Mouse (Mus musculus) R1 (cell line): Measurements from ENCODE around the gene Carf.
A peak's percentile ranks its signal among the peaks of the same experiment; 100 is the strongest.
"Not testable (repeated sequence)": the region's sequence is repeated elsewhere in the genome, so short reads cannot be mapped to it uniquely, and the experiment has no call there.

Experiments used
- DNase-seq: peaks from one replicate; pipeline ENCODE4 v3.0.0-alpha.2; 2018; ENCODE audit warnings: low read depth, low spot score

Gene Carf

DNA sequence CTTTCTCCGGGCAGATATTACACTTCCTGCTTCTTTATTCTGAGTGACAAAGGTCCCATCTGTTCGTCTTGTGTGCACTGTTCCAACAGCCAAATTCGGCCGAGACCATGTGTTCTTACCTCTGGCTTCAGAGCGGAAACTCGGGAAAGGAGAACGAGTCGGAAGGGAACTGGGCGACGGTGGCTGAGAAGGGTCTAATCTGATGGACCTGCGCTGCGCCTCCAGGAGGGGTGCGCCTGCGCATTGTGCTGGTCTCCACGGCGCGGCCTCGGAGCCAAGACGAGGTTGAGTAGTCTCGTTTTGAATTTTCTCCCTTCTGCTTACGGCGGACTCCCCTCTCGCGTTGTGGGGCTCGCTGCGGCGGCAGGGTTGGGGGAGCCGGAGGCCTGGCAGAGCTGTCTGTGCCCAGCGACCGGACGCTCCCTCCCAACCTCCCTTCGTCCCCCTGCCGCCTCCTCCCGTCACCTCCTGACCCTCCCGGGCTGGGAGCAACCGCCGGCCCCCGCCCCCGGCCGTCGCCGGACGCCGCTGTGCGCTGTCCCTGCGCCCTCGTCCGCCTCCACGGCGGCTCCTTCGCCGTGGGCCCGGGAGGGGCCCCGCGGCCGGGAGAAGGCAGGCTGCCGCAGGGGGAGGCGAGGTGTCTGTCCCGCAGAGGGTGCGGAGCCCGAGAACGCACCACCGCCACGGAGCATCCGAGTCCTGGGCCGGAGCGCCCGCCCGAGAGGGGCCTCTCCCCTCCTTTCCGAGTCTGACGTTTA is at the start of gene Carf, which contains the start of gene Wdr12:
Gene Carf, plus strand, starts transcription at position 224 of the 758 bp plus-strand sequence.
Gene Wdr12, minus strand, starts transcription at position 622 of the 758 bp plus-strand sequence.
- peak; percentile 99 for DNase-seq

DNA sequence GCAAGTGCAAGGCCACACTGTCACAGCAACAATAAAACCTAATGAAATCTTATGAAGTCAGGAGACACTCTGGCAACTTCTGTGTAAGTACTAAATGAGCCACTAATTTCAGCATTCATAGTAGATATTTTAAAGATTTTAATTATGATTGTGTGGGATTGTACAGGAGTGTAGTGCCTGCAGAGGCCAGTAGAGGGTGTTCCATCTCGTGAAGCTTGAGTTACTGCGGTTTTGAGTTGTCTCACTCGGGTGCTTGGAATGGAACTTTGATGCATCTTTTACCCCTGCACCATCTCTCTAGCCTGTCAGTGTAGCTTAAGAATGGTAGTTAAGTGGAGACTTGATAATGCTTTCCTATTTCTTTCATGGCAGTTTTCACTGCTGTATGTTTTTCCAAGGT is 43.4 kb upstream of the Carf start:
- DNase-seq, result peak; percentile 47

DNA sequence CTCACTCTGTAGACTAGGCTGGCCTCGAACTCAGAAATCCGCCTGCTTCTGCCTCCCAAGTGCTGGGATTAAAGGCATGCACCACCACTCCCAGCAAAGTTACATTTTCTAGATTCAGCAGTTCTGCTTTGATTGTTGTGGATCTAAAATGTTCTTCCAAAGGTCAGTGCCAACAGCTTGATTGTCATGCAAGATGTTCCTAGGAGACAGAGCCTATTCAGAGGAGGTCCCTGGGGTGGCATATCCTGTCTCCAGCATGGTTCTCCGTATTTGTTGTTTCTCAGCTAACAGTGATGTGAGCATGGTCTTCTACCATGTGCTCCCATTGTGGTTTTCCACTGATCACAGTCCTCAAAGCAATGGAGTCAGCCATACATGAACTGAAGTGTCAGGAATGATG is 41.7 kb upstream of the Carf start:
- peak; percentile 93 for DNase-seq

DNA sequence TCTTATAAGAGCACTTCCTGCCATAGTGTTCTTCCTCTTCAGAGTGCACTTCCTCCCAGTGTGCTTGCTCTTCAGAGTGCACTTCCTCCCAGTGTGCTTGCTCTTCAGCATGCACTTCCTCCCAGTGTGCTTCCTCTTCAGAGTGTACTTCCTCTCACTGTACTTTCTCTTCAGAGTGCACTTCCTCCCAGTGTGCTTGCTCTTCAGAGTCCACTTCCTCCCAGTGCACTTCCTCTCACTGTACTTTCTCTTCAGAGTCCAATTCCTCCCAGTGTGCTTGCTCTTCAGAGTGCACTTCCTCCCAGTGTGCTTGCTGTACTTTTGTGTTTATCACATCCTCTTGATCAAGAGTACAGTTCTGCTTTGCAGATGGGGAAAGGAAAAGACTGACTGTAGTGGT is 27.3 kb upstream of the Carf start:
- DNase-seq, result not testable (repeated sequence)

DNA sequence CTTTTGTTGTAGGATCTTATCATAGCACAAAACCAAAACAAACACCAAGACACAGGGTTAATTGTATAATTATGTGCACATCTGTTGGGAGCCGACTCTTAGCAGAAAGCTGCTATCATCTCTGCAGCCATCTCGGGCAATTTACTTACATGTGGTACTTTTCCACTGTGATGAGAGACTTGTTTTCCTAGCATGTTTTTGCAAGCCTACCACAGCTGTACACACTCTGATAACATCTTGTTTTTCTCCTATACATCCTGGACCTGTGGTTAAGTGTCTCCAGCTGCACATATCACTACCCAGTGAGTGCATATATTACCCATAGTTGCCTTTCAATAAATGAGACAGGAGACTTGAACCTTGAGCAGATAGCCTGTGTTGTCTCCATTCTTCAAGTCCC is 23.1 kb upstream of the Carf start:
- no peak for DNase-seq

DNA sequence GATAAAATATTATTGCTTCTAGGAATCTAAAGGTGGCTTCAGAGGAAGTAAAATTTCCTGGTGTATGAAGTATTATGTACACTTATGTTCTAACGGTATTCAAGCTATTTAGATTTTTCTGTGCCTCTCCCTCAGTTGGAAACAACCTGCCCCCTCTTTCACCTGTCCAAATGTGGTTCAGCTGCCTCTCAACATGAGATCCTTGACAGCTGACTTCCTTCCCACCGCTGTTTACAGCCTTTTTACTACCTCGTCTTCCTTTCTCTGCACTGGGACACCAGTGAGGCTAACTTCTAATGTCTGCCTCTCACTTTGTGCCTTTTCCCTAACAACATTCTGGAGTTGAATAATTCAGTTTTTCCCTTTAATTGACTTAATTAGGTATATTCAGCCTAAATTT is 22.5 kb upstream of the Carf start:
- DNase-seq, result no peak

DNA sequence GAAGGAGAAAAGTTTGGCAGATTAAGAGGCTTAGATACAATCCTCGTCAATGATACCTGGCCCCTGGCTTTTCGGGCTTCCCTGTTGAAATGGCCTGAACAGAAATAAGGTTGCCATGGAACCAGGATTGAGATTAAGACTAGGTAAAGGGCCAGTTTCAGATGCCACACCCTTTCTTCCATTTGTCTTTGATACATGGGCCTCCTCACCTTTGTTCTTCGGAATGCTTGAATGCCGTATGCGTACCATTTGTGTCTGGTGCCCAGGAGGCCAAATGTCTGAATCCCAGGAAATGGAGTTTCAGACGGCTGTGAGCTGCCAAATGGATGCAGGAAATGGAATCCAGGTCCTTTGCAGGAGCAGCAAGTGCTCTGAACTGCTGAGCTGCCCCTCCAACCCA is 21.6 kb upstream of the Carf start:
- peak; percentile 82 for DNase-seq

DNA sequence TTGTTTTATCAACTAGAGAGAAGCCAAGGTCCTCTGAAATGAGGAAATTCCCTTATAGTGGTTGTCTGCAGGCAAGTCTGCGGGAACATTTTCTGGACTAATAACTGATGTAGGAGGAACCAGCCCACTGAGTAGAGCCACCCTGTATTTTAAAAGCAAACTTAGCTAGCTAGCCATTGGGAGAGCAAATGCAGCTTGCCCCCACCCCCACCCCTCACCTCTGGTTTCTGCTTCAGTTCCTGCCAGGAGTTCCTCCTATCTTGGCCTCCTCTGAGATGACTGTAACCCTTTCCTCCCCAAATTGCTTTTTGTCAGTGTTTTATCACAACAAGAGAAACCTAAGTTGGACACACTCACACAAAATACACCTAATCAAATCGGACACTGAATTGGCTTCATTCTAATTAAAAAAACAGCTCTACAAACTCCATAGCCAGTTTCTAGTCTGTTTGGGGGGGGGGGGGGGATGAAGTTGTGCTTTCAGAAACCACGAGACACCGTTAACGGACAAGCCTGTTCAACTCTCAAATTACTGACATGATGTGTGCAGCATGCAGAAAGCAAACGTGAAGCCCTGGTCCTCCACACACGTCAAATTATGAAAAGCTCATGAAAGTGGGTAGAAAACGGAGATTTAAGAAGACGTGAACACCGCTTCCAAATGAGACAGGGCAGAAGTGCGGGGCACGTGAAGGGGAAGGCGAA is 1.3 kb upstream of the Carf start:
- peak; percentile 51 for DNase-seq

DNA sequence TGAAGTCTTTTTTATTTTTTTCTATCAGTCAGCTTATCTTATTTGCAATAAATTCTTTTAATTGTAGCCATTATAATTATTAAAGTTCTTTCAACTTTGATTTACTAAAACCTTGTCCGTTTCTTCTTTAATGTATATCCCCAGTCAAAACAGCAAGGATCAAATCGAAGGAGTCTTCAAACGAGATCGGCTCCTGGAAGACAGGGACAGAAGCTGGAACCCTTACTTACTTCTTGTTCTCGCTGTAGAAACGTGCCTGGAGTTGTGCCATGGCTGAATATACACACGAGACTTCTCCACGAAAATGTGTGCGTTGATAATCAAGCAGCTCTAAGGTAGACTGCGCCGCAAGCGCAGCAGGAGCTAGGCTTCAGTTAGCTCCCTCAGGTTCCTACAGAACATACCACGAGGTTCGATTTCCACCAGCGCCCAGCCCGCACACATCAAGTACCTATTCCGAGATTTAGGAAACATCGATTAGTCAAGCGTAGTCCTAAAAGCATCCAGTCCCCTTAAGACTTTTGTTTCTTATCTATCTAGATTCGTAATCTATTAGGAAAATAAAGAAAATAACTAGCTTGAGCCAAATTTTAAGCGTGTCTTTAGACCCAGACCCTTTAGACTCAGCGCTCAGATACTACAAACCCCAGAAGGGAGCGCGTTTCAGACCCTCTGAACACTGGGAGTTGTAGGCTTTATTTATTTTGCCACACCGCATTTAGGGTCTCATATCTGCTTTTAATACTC is 597 bp upstream of the Carf start:
- peak; percentile 94 for DNase-seq

DNA sequence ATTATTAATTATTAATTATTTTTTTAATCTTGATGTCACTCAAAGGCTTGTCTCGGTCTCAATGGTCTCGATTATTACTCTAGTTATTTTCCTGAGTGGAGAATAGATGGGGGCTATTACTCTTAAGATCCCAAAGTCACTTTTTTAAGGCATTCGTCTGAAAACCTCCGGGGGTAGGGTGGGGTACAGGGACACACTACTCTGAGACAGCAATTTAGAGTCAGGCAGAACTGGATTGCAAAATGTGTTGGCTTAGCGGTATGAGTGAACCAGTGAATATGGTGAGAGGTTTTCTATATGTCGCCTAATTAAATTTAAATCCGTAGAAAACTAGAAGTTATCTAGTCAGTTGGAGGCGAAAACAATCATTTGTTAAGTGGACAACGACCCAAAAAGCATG is 792 bp downstream of the Carf start:
- DNase-seq, result peak; percentile 19

DNA sequence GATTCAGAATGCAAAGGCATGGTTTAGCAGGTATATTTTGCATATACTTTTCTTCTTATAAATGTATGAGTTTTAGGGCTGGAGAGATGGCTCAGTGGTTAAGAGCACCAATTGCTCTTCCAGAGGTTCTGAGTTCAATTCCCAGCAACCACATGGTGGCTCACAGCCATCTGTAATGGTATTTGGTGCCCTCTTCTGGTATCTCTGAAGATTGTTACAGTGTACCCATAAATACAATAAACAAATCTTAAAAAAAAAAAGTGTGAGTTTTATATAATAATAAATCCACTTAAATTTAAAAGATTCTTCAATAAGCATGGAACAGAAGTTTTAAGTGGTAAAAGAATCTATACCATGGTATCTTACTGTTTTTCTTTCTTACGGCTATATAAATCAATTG is 6.5 kb downstream of the Carf start:
- DNase-seq, result peak; percentile 39

DNA sequence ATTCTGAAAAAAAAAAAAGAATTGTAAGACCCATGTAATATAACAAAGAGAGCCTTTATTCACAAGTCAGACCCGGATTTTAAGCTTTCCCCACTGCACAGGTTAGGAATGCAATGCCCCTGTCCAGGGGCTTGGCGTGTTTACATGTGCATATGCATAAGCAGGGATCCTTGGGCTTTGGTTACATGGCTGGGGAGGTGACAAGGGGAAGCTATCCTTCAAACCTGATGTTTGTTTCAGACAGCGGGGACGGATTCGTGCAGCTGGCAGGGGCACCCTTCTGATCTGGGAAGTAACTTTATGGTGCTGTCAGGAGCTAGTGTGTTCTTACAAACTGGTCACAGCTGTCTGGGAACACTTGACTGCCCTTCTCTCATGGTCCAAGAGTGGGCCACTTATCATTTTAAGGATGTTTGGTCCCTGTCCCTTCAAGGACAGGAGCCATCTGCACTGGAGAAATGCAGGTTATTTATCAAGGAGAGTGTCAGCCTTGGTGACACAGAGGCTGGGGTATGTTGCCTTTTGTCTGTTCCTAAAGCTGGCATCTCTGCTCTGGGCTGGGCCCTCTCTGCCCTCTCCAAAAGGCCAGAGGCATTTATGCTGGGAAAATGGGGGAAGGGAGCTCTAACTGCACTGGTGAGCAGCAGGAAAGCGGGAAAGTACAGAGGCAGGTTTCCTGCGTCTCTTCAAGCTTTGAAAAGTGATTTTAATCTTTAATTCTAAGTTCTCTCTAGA is 19.8 kb downstream of the Carf start:
- DNase-seq, result peak; percentile 6

DNA sequence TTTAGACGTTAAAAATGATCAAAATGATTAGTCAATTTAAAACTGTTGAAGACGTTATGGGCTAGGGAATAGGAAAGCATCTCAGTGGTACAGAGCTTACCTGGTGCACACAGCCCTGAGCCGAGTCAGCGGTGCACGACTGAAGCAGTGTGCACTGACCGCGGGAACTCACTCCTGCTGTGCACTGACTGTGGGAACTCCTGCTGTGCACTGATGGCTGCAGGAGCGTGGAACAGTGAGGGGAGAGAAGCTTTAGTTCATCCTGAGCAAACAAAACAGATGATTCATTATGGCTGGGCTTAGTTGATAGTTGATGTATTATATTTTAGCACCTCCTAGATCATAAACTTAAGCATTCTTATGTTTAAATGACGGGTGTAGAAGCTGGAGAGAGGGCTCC is 39.3 kb downstream of the Carf start:
- DNase-seq, result peak; percentile 28

DNA sequence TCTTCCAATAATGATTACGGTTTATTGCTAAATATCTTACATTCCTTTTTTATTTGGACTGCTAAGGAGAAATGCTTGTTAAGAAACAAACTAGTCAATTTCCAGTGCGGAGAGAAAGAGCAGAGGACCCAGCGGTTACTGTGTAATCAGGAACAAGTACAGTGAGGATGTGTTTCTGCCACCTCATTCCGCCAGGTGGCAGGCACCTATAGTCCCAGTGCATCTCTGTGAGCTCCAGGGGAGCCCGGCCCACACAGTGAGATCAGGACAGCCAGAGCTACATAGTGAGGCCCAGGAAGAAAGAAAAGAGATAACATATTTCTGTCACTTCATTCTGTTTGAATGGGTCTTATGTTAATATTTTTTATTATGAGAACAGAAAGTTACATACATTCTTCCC is 54.7 kb downstream of the Carf start:
- DNase-seq, result peak; percentile 63

DNA sequence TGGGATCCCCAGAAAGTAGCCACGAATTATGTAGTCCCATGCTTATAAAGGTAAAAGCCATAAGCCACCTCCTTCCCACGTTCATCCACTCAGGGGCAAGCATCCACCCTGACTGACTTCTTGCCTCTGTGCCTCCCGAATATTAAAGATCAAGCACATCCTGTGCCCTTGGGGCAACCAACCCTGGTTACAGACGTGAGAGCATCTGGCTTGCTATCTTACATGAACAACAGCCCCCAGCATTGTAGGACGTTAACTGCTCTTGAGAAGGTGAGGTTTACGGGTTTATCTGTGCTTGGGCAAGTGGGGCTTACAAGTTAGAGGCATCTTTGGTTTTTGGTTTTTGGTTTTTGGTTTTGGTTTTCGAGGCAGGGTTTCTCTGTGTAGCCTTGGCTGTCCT is 58.6 kb downstream of the Carf start:
- no peak for DNase-seq

DNA sequence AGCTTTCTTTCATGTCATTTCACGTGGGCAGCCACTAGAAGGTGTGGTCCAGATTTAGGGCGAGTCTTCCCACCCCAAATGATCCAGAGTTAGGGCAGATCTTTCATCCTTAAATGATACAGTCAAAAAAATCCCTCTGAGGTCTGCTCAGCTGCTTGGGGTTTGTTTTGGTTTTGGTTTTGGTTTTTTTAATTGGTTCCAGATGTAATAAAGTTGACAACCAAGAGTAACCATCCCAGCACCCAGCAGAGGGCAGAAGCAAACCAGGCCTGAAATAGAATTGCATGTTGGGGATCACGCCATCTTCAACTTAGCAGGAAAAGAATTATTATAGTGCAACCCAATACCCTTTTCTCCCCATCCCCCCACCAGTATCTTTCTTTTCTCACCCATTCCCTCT is 60.4 kb downstream of the Carf start:
- no peak for DNase-seq

DNA sequence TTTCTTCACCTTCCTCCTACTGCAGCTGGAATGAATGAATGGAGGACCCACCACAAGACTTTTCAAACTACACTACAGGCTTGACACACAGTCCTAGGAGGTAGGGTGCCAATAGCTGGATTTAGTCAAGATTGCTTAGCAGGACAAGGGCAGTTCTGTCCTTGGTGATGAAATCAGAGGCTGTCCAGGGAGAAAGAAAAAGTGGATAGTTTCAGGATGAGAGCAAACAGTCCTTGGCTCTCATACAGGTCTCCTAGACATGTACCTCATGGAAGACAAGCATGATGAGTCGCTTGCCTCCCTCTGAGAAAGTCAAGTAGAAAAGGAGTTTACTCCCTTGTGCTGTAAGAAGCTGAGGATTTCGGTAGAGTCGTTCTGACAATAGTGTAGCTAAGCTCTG is 65.6 kb downstream of the Carf start:
- DNase-seq, result no peak

DNA sequence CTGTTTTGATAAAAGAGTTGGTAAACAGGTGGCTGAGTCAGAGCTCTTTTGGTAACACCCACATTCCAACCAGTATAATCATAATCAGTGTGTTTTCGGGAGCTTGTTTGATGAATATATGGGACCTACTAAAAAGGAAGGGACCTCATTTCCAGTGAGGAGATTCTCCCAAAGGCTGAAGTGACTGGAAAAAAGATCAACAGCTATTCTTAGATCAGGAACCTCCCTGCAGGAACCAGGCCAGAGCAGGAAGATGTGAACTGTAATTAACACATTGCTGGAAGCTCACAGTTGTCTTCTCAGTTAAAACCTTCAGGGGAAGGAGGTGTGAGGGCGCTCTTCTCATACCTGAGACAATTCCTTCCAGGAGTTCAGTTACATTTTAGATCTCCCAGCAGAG is 71.6 kb downstream of the Carf start:
- DNase-seq, result no peak

DNA sequence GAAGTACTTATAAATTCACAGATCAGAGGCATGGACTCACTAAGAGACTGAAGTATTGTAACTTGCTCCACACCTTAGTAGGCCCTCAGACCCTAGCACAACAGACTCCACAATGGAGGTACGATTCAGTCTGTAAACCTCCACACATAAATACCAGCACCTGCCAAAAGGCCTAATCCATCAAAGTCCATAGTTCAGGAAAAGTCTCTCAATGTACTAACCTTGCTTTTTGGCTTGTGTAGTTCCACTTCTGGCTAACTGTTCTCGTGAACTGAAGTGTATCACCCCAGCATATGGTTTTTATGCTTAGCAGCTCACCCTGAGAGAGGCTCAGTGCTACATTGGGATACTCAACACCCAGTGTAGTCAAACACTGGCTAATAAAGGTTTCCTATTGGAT is 72.2 kb downstream of the Carf start:
- DNase-seq, result no peak

DNA sequence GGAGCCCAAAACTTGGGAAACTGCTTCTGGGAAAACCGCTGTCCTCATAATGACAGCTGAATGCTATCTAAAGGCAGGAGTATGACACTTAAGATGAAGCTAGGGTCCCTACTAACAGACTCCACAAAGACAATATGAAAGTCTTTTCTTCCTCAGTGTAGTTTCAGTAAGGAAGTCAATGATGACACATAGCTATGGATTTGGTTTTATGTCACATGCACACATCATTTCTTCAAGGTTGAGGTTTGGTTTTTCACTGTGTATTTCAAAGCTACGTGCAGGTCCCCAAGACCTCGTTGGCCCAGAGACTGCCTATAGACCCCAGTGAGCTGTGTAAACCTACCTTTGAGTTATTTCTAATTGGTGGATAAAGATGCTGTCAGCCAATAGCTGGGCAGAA is 75.1 kb downstream of the Carf start:
- no peak for DNase-seq

DNA sequence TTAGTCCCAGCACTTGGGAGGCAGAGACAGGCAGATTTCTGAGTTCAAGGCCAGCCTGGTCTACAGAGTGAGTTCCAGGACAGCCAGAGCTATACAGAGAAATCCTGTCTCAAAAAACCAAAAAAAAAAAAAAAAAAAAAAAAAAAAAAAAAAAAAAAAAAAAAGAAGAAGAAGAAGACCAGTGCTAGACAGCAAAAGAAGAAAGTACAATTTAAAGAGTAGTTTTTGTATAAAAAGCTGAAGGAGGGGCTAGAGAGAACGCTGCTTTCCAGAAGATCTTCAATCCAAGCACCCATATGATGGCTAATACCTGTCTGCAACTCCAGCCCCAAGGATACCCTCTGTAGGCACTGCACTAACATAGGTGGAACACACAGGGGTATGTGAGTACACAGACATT is 79.8 kb downstream of the Carf start:
- not testable (repeated sequence) for DNase-seq

DNA sequence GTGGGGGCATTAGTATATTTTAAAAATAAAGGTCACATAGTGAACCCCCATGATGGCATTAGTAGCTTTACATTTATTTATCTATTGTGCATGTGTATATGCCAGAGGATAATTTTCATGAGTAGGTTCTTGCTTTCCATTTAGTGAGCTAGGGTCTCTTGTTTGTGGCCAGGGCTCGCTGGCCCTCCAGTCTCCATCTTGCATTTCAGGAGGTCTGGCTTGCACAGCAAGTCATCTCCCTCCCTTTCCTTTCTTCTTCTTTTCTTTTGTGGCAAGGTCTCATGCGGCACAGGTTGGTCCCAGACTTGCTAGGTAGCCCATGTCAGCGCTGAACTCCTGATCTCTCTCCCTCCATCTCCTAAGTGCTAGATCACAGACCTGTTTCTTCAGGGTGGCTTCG is 81.3 kb downstream of the Carf start:
- DNase-seq, result peak; percentile 8
